Mouse (Mus musculus) spleen, adult 2 months (tissue): ENCODE data around the gene Tspan17. TPM values are rescaled to one million over a fixed set of nuclear protein-coding genes. Genes with fewer than 3 reads are reported as not detected.
"Not testable (repeated sequence)": the region's sequence is repeated elsewhere in the genome, so short reads cannot be mapped to it uniquely, and the experiment has no call there.

Source experiments
- DNase-seq, 2 experiments: peaks; one replicate each; pipeline versions ENCODE4 v3.0.0 to v3.0.0-alpha.2; 2012 to 2021; ENCODE audit warnings: low spot score in 2 of 2, low read depth in 1 of 2
- H3K27ac ChIP-seq: fragments of 200-500 bp; 2 replicates; pipeline ENCODE4 v1.5.1; 2012; ENCODE audit warnings: low read length, inconsistent platforms; ENCODE audit not compliant: insufficient read depth
- H3K27me3 ChIP-seq: fragments of 200-500 bp; 2 replicates; pipeline ENCODE4 v1.6.1; 2012; ENCODE audit warnings: mild to moderate bottlenecking, moderate library complexity, low read length, inconsistent platforms; ENCODE audit not compliant: control insufficient read depth, insufficient read depth
- H3K36me3 ChIP-seq: fragments of 200-500 bp; 2 replicates; pipeline ENCODE4 v1.6.1; 2012; ENCODE audit warnings: mild to moderate bottlenecking, low read length, inconsistent platforms; ENCODE audit not compliant: control insufficient read depth, insufficient read depth
- H3K4me1 ChIP-seq: fragments of 200-500 bp; 2 replicates; pipeline ENCODE4 v1.6.1; 2011; ENCODE audit warnings: inconsistent platforms; ENCODE audit not compliant: control insufficient read depth, insufficient read depth, insufficient read length
- H3K4me3 ChIP-seq: fragments of 200-500 bp; 2 replicates; pipeline ENCODE4 v1.5.1; 2011; ENCODE audit warnings: mild to moderate bottlenecking, inconsistent platforms; ENCODE audit not compliant: insufficient read depth, insufficient read length; ENCODE audit errors: extremely low read depth
- CTCF ChIP-seq: fragments of 200-500 bp; IDR thresholded peaks from 2 replicates; pipeline ENCODE4 v1.5.1; 2011; ENCODE audit warnings: mild to moderate bottlenecking, inconsistent platforms; ENCODE audit not compliant: insufficient read depth, insufficient read length, insufficient replicate concordance; ENCODE audit errors: extremely low read depth
- POLR2A ChIP-seq: fragments of 200-500 bp; IDR thresholded peaks from 2 replicates; pipeline ENCODE4 v1.6.1; 2011; ENCODE audit warnings: low read depth, low read length, inconsistent platforms
- WGBS: fragments of 180-500 bp; shearing (Covaris S2); methylation state at CpG from one replicate; pipeline ENCODE4 v1.1.7; 2018; 5-methylcytosine and 5-hydroxymethylcytosine counted together
- polyA plus RNA-seq: library from polyadenylated mRNA; depleted of rRNA; stranded (reverse); fragments of >200 nt; gene quantifications from 2 replicates; pipeline ENCODE4 v1.2.3, GENCODE M21; 2012

Tspan17 gene
- polyA plus RNA-seq, 1 experiment, result 6.2 TPM

DNA sequence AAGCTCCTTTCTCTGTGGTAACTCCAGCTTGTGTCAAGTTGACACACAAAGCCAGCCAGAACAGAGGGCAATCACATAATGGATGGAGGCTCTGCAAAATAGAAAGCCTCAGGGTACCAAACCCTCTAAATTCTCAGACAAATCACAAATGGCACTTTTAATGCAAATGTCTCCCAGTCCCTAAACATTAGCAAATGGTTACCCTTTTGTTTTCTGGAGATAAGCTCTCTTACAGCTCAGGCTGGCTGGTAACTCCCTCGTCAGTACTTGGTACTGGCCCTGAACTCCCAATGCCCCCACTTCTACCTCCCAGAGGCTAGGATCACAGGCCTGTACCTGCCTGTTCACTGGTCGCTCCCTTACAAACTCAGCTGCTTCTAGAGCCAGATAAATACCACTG is 5.9 kb upstream of the Tspan17 start:
- no peak for DNase-seq
- TF ChIP-seq CTCF, result no peak
- TF ChIP-seq POLR2A, result no peak
- no peak overlapping the region for H3K4me3 ChIP-seq
- WGBS, result 57% methylated on average over 2 of the region's 2 CpGs
- no peak overlapping the region for H3K27ac ChIP-seq
- H3K36me3 ChIP-seq, result no peaks in the 10 kb centered on the region
- no peaks in the 10 kb centered on the region for H3K4me1 ChIP-seq
- no peaks in the 10 kb centered on the region for H3K27me3 ChIP-seq

DNA sequence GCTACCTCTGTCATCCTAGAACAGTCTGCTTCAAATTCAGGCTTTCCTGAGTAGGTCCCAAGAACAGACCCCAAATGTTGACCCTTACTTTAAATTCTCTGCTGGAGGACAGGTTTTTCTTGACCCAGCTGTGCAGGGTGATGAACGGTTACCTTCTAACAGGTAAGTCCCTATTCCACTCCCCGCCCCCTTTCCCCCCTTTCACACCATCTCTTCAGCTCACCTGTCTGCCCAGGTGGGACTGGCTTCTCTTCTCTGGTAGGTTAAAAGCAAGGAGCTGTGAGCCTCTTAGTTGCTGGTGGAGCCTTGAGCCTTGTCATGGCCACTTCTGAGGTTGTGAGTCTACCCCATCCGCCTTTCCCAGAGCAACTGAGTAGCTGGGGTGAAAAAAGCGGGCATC is 5.5 kb upstream of the Tspan17 start, which contains the start of gene Eif4e1b:
Eif4e1b (plus strand) TSS at position 301 of the 400 bp plus-strand sequence.
- Histone ChIP-seq H3K36me3 (no peaks in the 10 kb centered on the region), H3K27me3 (no peaks in the 10 kb centered on the region), H3K27ac (no peak within 1 kb of the TSS), H3K4me3 (no peak within 1 kb of the TSS), H3K4me1 (no peaks in the 10 kb centered on the region)
- 86% methylated on average over 4 of the region's 4 CpGs for WGBS
- DNase-seq, result no peak
- TF ChIP-seq CTCF, result no peak
- no peak for TF ChIP-seq POLR2A

DNA sequence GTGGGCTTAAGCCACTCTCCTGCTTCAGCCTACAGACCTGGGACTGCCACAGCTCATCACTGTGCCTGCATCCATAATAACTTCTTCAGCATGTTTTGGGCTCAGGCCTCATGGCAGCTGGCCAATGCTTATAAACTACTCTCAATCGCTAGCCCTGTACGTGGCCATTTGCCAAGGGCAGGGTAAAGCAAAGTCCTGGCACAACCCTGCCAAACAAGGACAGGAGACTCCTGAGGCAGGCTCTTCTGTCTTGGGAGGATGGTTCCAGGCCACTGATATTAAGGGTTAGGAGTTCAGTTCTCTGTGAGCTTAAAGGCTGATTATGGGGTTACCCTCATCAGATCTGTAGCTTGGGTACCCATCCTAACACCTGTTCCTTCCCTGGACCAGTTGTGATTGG is 1.6 kb upstream of the Tspan17 start:
- DNase-seq, H3K4me3 ChIP-seq, H3K4me1 ChIP-seq, H3K36me3 ChIP-seq, H3K27me3 ChIP-seq, H3K27ac ChIP-seq: not testable (repeated sequence)
- 71% methylated on average over 2 of the region's 2 CpGs for WGBS

DNA sequence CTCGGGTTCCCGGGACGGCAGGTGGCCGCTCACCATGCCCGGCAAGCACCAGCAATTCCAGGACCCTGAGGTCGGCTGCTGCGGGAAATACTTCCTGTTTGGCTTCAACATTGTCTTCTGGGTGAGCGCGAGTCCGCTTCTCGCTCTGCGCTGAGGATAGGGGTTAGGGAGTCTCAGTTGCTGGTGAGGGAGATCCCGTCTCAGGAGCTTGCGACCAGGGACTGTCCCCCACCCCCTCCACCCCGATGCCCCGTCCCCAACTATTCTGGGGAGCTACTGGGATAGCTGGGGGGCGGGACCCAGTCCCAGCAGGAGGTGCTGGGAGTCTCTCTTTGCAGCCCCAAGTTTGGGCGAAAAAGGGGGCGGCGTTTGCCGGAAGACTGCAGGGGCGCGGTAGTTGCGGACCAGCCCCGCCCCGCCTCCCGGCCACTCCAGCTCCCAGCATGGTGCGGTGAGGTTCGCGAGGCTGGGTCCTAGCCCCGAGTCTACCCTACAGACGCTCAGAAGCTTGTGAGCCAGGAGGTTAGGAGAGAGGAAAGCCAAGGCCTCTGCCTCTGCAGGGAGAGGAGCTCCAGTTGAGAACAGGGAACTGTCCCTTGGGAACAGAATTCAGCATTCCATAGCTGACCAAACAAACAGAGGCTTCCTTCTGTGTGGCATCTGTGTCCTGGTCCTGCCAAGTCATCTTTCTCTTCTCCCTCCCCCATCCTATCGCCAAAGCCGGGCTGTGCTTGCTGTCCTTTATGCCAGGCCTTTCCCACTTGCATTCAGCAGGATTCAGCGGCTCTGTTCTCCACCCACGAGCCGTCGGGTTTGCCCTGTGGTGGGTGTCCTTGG is 602 bp downstream of the Tspan17 start:
- no peak overlapping the region for H3K27ac ChIP-seq

DNA sequence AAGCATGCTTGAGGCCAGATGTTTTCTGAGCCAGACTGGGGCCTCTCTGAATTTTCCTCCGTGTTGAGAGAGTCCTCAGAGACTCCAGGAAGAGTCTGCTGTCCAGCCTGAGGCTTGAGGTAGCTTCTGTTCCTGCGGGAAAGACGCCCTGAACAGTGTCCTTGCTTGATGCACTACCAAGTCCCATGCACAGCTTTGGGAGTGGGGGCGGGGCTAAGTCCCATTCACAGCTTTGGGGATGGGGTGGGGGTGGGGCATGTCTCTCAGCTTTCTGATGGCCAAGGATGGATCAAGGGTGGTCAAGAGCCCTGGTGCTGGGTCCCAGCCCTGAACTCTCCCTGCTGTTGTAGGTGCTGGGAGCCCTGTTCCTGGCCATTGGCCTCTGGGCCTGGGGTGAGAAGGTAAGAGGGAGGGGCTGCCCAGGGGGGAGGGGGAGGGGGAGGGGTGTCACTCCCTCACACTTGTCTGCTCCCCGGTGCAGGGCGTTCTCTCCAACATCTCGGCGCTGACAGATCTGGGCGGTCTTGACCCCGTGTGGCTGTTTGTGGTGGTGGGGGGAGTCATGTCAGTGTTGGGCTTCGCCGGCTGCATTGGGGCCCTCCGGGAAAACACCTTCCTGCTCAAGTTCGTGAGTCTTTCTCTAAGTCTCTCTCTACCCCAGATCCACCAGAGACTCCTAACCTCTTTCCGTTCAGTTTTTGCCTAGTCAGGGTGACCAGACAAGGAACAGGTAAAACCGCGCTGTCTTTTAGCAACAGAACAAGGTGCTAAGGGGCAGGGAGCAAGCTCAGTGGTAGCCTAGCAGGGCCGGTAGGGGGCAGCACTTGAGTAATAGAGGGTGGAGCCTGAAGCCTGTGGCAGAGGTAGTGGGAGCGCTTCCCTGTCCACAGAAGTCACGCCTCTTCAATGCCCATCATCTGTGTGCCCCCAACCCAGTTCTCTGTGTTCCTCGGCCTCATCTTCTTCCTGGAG is 3.4 kb downstream of the Tspan17 start:
- Histone ChIP-seq H3K27me3 (peaks cover 5% of the 10 kb centered on the region), H3K27ac (no peak overlapping the region), H3K36me3 (no peaks in the 10 kb centered on the region), H3K4me1 (peaks cover 6% of the 10 kb centered on the region), H3K4me3 (no peak overlapping the region)
- 0 out of 2 replicates have a peak, but pooled peaks have one; percentile 7 for TF ChIP-seq CTCF
- no peak for TF ChIP-seq POLR2A
- WGBS, result 37% methylated on average over 21 of the region's 21 CpGs
- no peak for DNase-seq

More for the DNA sequence above, 602 bp downstream of the Tspan17 start:
- peak overlapping the region; percentile 59 for H3K4me3 ChIP-seq
- no peak for TF ChIP-seq POLR2A
- H3K36me3 ChIP-seq, result no peaks in the 10 kb centered on the region
- H3K4me1 ChIP-seq, result peaks cover 6% of the 10 kb centered on the region
- 2% methylated on average over 38 of the region's 38 CpGs for WGBS
- H3K27me3 ChIP-seq, result peaks cover 5% of the 10 kb centered on the region
- no peak for DNase-seq

GRCm38 (mm10) chr13:54794002-54794577 is 4.9 kb downstream of the Tspan17 start:
- TF ChIP-seq CTCF (no peak), POLR2A (no peak)
- WGBS, result 89% methylated on average over 16 of the region's 16 CpGs
- no peak overlapping the region for H3K4me3 ChIP-seq
- H3K4me1 ChIP-seq, result peaks cover 6% of the 10 kb centered on the region
- peaks cover 5% of the 10 kb centered on the region for H3K27me3 ChIP-seq
- DNase-seq, result no peak
- no peak overlapping the region for H3K27ac ChIP-seq
- H3K36me3 ChIP-seq, result no peaks in the 10 kb centered on the region

- WGBS, result 40% methylated on average over 5 of the region's 5 CpGs
- H3K27ac ChIP-seq, result no peak overlapping the region
- H3K4me1 ChIP-seq, result peaks cover 4% of the 10 kb centered on the region; the same call in 1 of the 2 replicates
- DNase-seq, result no peak
- no peak overlapping the region for H3K4me3 ChIP-seq
- peaks cover under 1% of the 10 kb centered on the region; the same call in 1 of the 2 replicates for H3K27me3 ChIP-seq
- no peak for TF ChIP-seq POLR2A
- no peak for TF ChIP-seq CTCF
- H3K36me3 ChIP-seq, result no peaks in the 10 kb centered on the region
These were observed 5.7 kb downstream of the Tspan17 start for GRCm38 (mm10) chr13:54794843-54795242.
